ENCODE assay signal across 9 mouse cellular contexts in genomic region chr11:97185704-97186614, GRCm38 (mm10). TPM values are rescaled to one million over a fixed set of nuclear protein-coding genes. Genes with fewer than 3 reads are reported as not detected.
A peak's percentile ranks its signal among the peaks of the same experiment; 100 is the strongest.
DNase-seq lines count a peak whose midpoint lies in the region; ATAC-seq and TF ChIP-seq lines count a peak whose summit lies in the region.
"Had no signal": no experiment of that assay in that cellular context is flagged by ENCODE, and none has a peak within 500 bp of the region (broad histone marks: within the 10 kb centered on the region; RNA-seq: fewer than 3 reads in every experiment).

No protein-coding gene starts in this region.

- intact Hi-C loops in left cerebral cortex, postnatal 4 days (cut with DNase I) = no loop called here

- H3K27me3 ChIP-seq in kidney, postnatal 0 days (ENCODE audit: insufficient read depth, low read length) = no peaks in the 10 kb centered on the region
- H3K27me3 ChIP-seq in embryonic facial prominence, embryonic 13.5 days = no peaks in the 10 kb centered on the region
- H3K27me3 ChIP-seq in intestine, embryonic 16.5 days (replicated peaks; ENCODE audit: control insufficient read depth, insufficient read depth, low read length) = no peaks in the 10 kb centered on the region
- no peaks in the 10 kb centered on the region for H3K27me3 ChIP-seq in myocyte (ENCODE audit: control insufficient read depth, insufficient read depth, insufficient read length)
- H3K27me3 ChIP-seq: Patski had no signal

- peak overlapping the region; percentile 46; the same call in 1 of the 2 replicates for H3K9ac ChIP-seq in kidney, postnatal 0 days (ENCODE audit: low read depth, low read length)
- H3K9ac ChIP-seq in embryonic facial prominence, embryonic 13.5 days = peak overlapping the region; percentile 74
- peak overlapping the region; percentile 69 for H3K9ac ChIP-seq in intestine, embryonic 16.5 days (ENCODE audit: low read depth, low read length)

- H3K27ac ChIP-seq in kidney, postnatal 0 days = no peak overlapping the region
- H3K27ac ChIP-seq in embryonic facial prominence, embryonic 13.5 days = no peak overlapping the region
- no peak overlapping the region for H3K27ac ChIP-seq in intestine, embryonic 16.5 days (ENCODE audit: low read length)

- H3K4me1 ChIP-seq in kidney, postnatal 0 days (replicated peaks; ENCODE audit: insufficient read depth, low read length) = 0 out of 2 replicates have a peak, but pooled peaks cover 2% of the 10 kb centered on the region
- peaks cover 31% of the 10 kb centered on the region for H3K4me1 ChIP-seq in embryonic facial prominence, embryonic 13.5 days
- peaks cover 26% of the 10 kb centered on the region for H3K4me1 ChIP-seq in intestine, embryonic 16.5 days (ENCODE audit: control insufficient read depth, insufficient read depth, low read length)

- H3ac ChIP-seq in myocyte (ENCODE audit: control insufficient read depth, insufficient read length) = no peak overlapping the region

- H3K36me3 ChIP-seq in kidney, postnatal 0 days (ENCODE audit: insufficient read depth, low read length) = peaks cover 39% of the 10 kb centered on the region
- peaks cover 43% of the 10 kb centered on the region for H3K36me3 ChIP-seq in embryonic facial prominence, embryonic 13.5 days
- H3K36me3 ChIP-seq in intestine, embryonic 16.5 days (ENCODE audit: control insufficient read depth, insufficient read depth, low read length) = peaks cover 6% of the 10 kb centered on the region
- H3K36me3 ChIP-seq in myocyte (ENCODE audit: control insufficient read depth, insufficient read depth) = peaks cover 46% of the 10 kb centered on the region

- 53% methylated on average over 5 of the region's 5 CpGs for WGBS in kidney, postnatal 0 days
- WGBS in embryonic facial prominence, embryonic 13.5 days = 56% methylated on average over 5 of the region's 5 CpGs
- WGBS in intestine, embryonic 16.5 days = 54% methylated on average over 5 of the region's 5 CpGs

- no peak for TF ChIP-seq POLR2A in myocyte (IDR thresholded peaks at IDR 0.05; ENCODE audit: insufficient read length, low read depth)

- no peak for ATAC-seq in kidney, postnatal 0 days (replicated peaks; ENCODE audit: low FRiP score, low read depth)
- ATAC-seq in embryonic facial prominence, embryonic 13.5 days (ENCODE audit: insufficient number of reproducible peaks, insufficient read depth, low FRiP score, low TSS enrichment, low read depth) = no peak
- no peak for ATAC-seq in intestine, embryonic 16.5 days

- no peak for TF ChIP-seq CTCF in kidney, postnatal 0 days (IDR thresholded peaks at IDR 0.05; ENCODE audit: low read depth)

- peak overlapping the region; percentile 66 for H3K4me2 ChIP-seq in kidney, postnatal 0 days (ENCODE audit: low read length)
- H3K4me2 ChIP-seq in embryonic facial prominence, embryonic 13.5 days = peak overlapping the region; percentile 78
- H3K4me2 ChIP-seq in intestine, embryonic 16.5 days (ENCODE audit: low read depth, low read length) = peak overlapping the region; percentile 62
- H3K4me2 ChIP-seq in myocyte (ENCODE audit: low read depth) = peak overlapping the region; percentile 88

- H3K9me3 ChIP-seq in kidney, postnatal 0 days (replicated peaks; ENCODE audit: low read length) = no peaks in the 10 kb centered on the region
- no peaks in the 10 kb centered on the region for H3K9me3 ChIP-seq in embryonic facial prominence, embryonic 13.5 days
- no peaks in the 10 kb centered on the region for H3K9me3 ChIP-seq in intestine, embryonic 16.5 days (ENCODE audit: control insufficient read depth, low read length)

- H3K79me2 ChIP-seq in myocyte (ENCODE audit: control insufficient read depth, insufficient read depth) = peaks cover 70% of the 10 kb centered on the region

- peak overlapping the region; percentile 92 for H3K4me3 ChIP-seq in kidney, postnatal 0 days (replicated peaks; ENCODE audit: low read depth, low read length)
- peak overlapping the region; percentile 82 for H3K4me3 ChIP-seq in embryonic facial prominence, embryonic 13.5 days
- peak overlapping the region; percentile 79 for H3K4me3 ChIP-seq in intestine, embryonic 16.5 days (ENCODE audit: low read length)
- H3K4me3 ChIP-seq in myocyte = peak overlapping the region; percentile 52

- no peak for DNase-seq in kidney, postnatal 0 days (ENCODE audit: low spot score)
- no peak for DNase-seq in kidney, adult 11 months
- no peak for DNase-seq in left cerebral cortex, postnatal 4 days
- DNase-seq in layer of hippocampus, adult 8-10 months (ENCODE audit: low spot score in 2 of 2) = no peak
- no peak for DNase-seq in adrenal gland, adult 18-20 months (ENCODE audit: low spot score in 2 of 2)

TF ChIP-seq in myocyte, 11 proteins besides CTCF, POLR2A, EP300 and RAD21:
- TF ChIP-seq MAX (IDR thresholded peaks at IDR 0.05; ENCODE audit: low read depth) (no peak), USF1 (IDR thresholded peaks at IDR 0.05; ENCODE audit: low read depth) (no peak), TCF3 (IDR thresholded peaks at IDR 0.05; ENCODE audit: insufficient read length, low read depth) (no peak), MYOD1 (IDR thresholded peaks at IDR 0.05; ENCODE audit: control insufficient read depth in 1 of 3, insufficient read length in 2 of 3, low read depth in 2 of 3) (no peak), E2F4 (IDR thresholded peaks at IDR 0.05; ENCODE audit: insufficient read depth) (no peak), POLR2AphosphoS2 (IDR thresholded peaks at IDR 0.05; ENCODE audit: insufficient read length, low read depth) (no peak), TCF12 (IDR thresholded peaks at IDR 0.05; ENCODE audit: insufficient read depth, poor library complexity, severe bottlenecking) (no peak), SRF (IDR thresholded peaks at IDR 0.05; ENCODE audit: control insufficient read depth, insufficient read length, low read depth) (no peak), MYOG (IDR thresholded peaks at IDR 0.05; ENCODE audit: control insufficient read depth in 1 of 3, insufficient read depth in 1 of 3, insufficient read length in 2 of 3, low read depth in 2 of 3) (no peak), CEBPB (IDR thresholded peaks at IDR 0.05; ENCODE audit: insufficient read depth, poor library complexity, severe bottlenecking) (no peak), REST (IDR thresholded peaks at IDR 0.05; ENCODE audit: insufficient read depth, insufficient read length) (no peak)
TF ChIP-seq in myocyte: peak in this region for 0.

RNA-seq across cellular contexts. Expression of gene Kpnb1, which starts 1.7 kb away (rescaled TPM):
- polyA plus RNA-seq in kidney, postnatal 0 days (2015; fragmentation: Nextera tagmentation; extraction: Ambion mirVana) = 34.0 and 35.8 TPM in 2 replicates
- polyA plus RNA-seq in embryonic facial prominence, embryonic 13.5 days (2015; fragmentation: Nextera tagmentation; extraction: Ambion mirVana) = 59.7 and 62.6 TPM in 2 replicates
- 31.9 and 36.3 TPM in 2 replicates for polyA plus RNA-seq in intestine, embryonic 16.5 days (2015; fragmentation: Nextera tagmentation; extraction: Ambion mirVana)
- 103 TPM for polyA plus RNA-seq in myocyte (2012; fragmentation: generic; extraction: Trizol)
- 100 to 1,000 TPM; 151 to 157 TPM for total RNA-seq in left cerebral cortex, postnatal 4 days (2021)
- 100 to 1,000 TPM; 126 to 131 (median 130) TPM for total RNA-seq in layer of hippocampus, adult 8-10 months (2022)
- 100 to 1,000 TPM; 104 to 120 TPM for total RNA-seq in adrenal gland, adult 18-20 months (2021)

RNA-seq across cellular contexts. Expression of gene Tbkbp1, which starts 34.7 kb away (rescaled TPM):
- 4.6 and 5.5 TPM in 2 replicates for polyA plus RNA-seq in kidney, postnatal 0 days (2015; fragmentation: Nextera tagmentation; extraction: Ambion mirVana)
- 7.8 and 8.5 TPM in 2 replicates for polyA plus RNA-seq in embryonic facial prominence, embryonic 13.5 days (2015; fragmentation: Nextera tagmentation; extraction: Ambion mirVana)
- 2.0 TPM in 2 replicates for polyA plus RNA-seq in intestine, embryonic 16.5 days (2015; fragmentation: Nextera tagmentation; extraction: Ambion mirVana)
- polyA plus RNA-seq in myocyte (2012; fragmentation: generic; extraction: Trizol) = 0.22 TPM
- 10 to 100 TPM; 52.4 to 55.8 TPM for total RNA-seq in left cerebral cortex, postnatal 4 days (2021)
- 10 to 100 TPM; 85.9 to 92.0 (median 89.4) TPM for total RNA-seq in layer of hippocampus, adult 8-10 months (2022)
- 10 to 100 TPM; 11.7 to 16.2 TPM for total RNA-seq in adrenal gland, adult 18-20 months (2021)
